Mouse (Mus musculus): ENCODE data around the gene Rin2. TPM values are rescaled to one million over a fixed set of nuclear protein-coding genes. Genes with fewer than 3 reads are reported as not detected.

Rin2 gene
- polyA plus RNA-seq, 1 experiment, result 8.2 TPM

DNA sequence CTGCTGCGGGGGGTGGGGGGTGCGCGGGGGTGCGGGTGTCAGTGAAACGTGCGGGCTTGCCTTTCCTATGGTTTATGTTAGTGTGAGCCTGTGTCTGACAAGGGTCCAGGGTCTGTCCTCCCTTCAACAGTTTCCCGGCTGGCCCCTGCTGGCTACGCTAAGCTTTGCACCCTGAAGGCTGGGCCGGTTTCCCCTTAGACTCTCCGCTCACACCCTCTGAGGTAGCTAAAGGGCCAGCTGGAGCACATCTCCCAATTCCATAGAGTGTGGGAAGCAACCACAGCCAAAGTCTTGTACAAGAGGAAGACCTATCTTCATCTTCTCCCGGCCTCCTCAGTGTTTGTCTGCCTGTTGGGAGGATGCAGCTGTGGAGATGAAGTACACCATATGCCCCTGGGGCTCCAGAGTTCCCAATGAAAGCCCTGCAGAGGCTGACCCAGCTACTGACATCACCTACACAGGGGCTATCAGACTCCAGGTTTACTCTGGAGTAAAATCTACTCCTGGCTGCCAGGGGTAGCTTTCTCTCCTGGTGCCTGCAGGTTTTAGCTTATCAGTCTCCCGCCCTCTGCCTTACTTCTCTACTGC is 19.5 kb upstream of the Rin2 start:
- no peaks in the 10 kb centered on the region for H3K36me3 ChIP-seq (ENCODE audit: control insufficient read depth, insufficient read depth, low read length, poor library complexity, severe bottlenecking)
- no peak overlapping the region; the same call in 1 of the 2 replicates for H3K9ac ChIP-seq (ENCODE audit: low read depth, poor library complexity, severe bottlenecking)
- no peaks in the 10 kb centered on the region for H3K27me3 ChIP-seq (ENCODE audit: control insufficient read depth, insufficient read depth, low read length, poor library complexity, severe bottlenecking)
- H3K27ac ChIP-seq (ENCODE audit: insufficient read depth, low read length), result 0 out of 2 replicates have a peak overlapping the region, but pooled peaks have one; percentile 13
- H3K4me3 ChIP-seq (ENCODE audit: low read depth, low read length), result no peak overlapping the region
- no peaks in the 10 kb centered on the region for H3K4me1 ChIP-seq (ENCODE audit: control insufficient read depth, insufficient read depth, low read length)
- no peaks in the 10 kb centered on the region for H3K9me3 ChIP-seq (replicated peaks; ENCODE audit: control insufficient read depth, insufficient read depth, low read length, poor library complexity, severe bottlenecking)
- TF ChIP-seq POLR2A (IDR thresholded peaks at IDR 0.05; ENCODE audit: insufficient read depth, low read length) (no peak), CTCF (IDR thresholded peaks at IDR 0.05; ENCODE audit: low read depth, low read length) (peak; percentile 9)

DNA sequence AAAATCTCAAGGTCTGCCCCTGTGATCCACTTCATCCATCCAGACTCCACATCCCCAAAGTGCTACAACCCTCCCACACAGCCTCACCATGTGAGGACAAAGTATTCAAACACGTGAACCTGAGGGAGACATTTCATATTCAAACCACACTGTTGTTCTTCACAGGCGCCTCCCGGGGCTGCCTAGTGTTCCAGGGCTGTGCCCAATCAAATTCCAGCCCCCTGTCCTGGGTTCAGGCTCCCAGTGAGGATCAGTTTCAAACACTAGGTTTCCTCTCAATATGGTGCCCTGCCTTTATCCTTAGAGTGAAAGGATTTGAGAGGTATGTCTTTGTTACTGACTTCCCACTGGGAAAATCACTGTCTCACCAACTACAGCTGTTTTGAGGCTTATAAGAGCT is 18.9 kb upstream of the Rin2 start:
- H3K9ac ChIP-seq (ENCODE audit: low read depth, poor library complexity, severe bottlenecking), result no peak overlapping the region
- H3K4me1 ChIP-seq (ENCODE audit: control insufficient read depth, insufficient read depth, low read length), result no peaks in the 10 kb centered on the region
- no peaks in the 10 kb centered on the region for H3K36me3 ChIP-seq (ENCODE audit: control insufficient read depth, insufficient read depth, low read length, poor library complexity, severe bottlenecking)
- no peaks in the 10 kb centered on the region for H3K9me3 ChIP-seq (replicated peaks; ENCODE audit: control insufficient read depth, insufficient read depth, low read length, poor library complexity, severe bottlenecking)
- no peak overlapping the region for H3K27ac ChIP-seq (ENCODE audit: insufficient read depth, low read length)
- TF ChIP-seq CTCF (IDR thresholded peaks at IDR 0.05; ENCODE audit: low read depth, low read length) (no peak), EP300 (IDR thresholded peaks at IDR 0.05; ENCODE audit: insufficient read depth, low read depth, low read length) (no peak)
- no peaks in the 10 kb centered on the region for H3K27me3 ChIP-seq (ENCODE audit: control insufficient read depth, insufficient read depth, low read length, poor library complexity, severe bottlenecking)
- no peak overlapping the region for H3K4me3 ChIP-seq (ENCODE audit: low read depth, low read length)

- Histone ChIP-seq H3K27ac (ENCODE audit: insufficient read depth, low read length) (no peak overlapping the region), H3K9me3 (replicated peaks; ENCODE audit: control insufficient read depth, insufficient read depth, low read length, poor library complexity, severe bottlenecking) (no peaks in the 10 kb centered on the region), H3K4me3 (ENCODE audit: low read depth, low read length) (no peak overlapping the region), H3K4me1 (ENCODE audit: control insufficient read depth, insufficient read depth, low read length) (no peaks in the 10 kb centered on the region), H3K9ac (ENCODE audit: low read depth, poor library complexity, severe bottlenecking) (no peak overlapping the region), H3K27me3 (ENCODE audit: control insufficient read depth, insufficient read depth, low read length, poor library complexity, severe bottlenecking) (no peaks in the 10 kb centered on the region), H3K36me3 (ENCODE audit: control insufficient read depth, insufficient read depth, low read length, poor library complexity, severe bottlenecking) (no peaks in the 10 kb centered on the region)
- TF ChIP-seq CTCF (IDR thresholded peaks at IDR 0.05; ENCODE audit: low read depth, low read length) (no peak), EP300 (IDR thresholded peaks at IDR 0.05; ENCODE audit: insufficient read depth, low read depth, low read length) (no peak), POLR2A (IDR thresholded peaks at IDR 0.05; ENCODE audit: insufficient read depth, low read length) (no peak)
Measured at GRCm38 (mm10) chr2:145656716-145657115, 18.3 kb upstream of the Rin2 start.

GRCm38 (mm10) chr2:145661242-145661641 is 13.8 kb upstream of the Rin2 start:
- Histone ChIP-seq H3K4me3 (ENCODE audit: low read depth, low read length) (no peak overlapping the region), H3K36me3 (ENCODE audit: control insufficient read depth, insufficient read depth, low read length, poor library complexity, severe bottlenecking) (no peaks in the 10 kb centered on the region), H3K27ac (ENCODE audit: insufficient read depth, low read length) (no peak overlapping the region), H3K9ac (ENCODE audit: low read depth, poor library complexity, severe bottlenecking) (no peak overlapping the region), H3K27me3 (ENCODE audit: control insufficient read depth, insufficient read depth, low read length, poor library complexity, severe bottlenecking) (no peaks in the 10 kb centered on the region), H3K9me3 (replicated peaks; ENCODE audit: control insufficient read depth, insufficient read depth, low read length, poor library complexity, severe bottlenecking) (peaks cover 5% of the 10 kb centered on the region), H3K4me1 (ENCODE audit: control insufficient read depth, insufficient read depth, low read length) (no peaks in the 10 kb centered on the region)
- TF ChIP-seq CTCF (IDR thresholded peaks at IDR 0.05; ENCODE audit: low read depth, low read length), result no peak
- no peak for TF ChIP-seq EP300 (IDR thresholded peaks at IDR 0.05; ENCODE audit: insufficient read depth, low read depth, low read length)
- no peak for TF ChIP-seq POLR2A (IDR thresholded peaks at IDR 0.05; ENCODE audit: insufficient read depth, low read length)

- Histone ChIP-seq H3K36me3 (ENCODE audit: control insufficient read depth, insufficient read depth, low read length, poor library complexity, severe bottlenecking) (no peaks in the 10 kb centered on the region), H3K4me1 (ENCODE audit: control insufficient read depth, insufficient read depth, low read length) (no peaks in the 10 kb centered on the region), H3K27me3 (ENCODE audit: control insufficient read depth, insufficient read depth, low read length, poor library complexity, severe bottlenecking) (no peaks in the 10 kb centered on the region), H3K9ac (ENCODE audit: low read depth, poor library complexity, severe bottlenecking) (no peak overlapping the region), H3K4me3 (ENCODE audit: low read depth, low read length) (no peak overlapping the region), H3K27ac (ENCODE audit: insufficient read depth, low read length) (no peak overlapping the region), H3K9me3 (replicated peaks; ENCODE audit: control insufficient read depth, insufficient read depth, low read length, poor library complexity, severe bottlenecking) (peaks cover 5% of the 10 kb centered on the region)
- TF ChIP-seq CTCF (IDR thresholded peaks at IDR 0.05; ENCODE audit: low read depth, low read length), result no peak
- no peak for TF ChIP-seq POLR2A (IDR thresholded peaks at IDR 0.05; ENCODE audit: insufficient read depth, low read length)
- TF ChIP-seq EP300 (IDR thresholded peaks at IDR 0.05; ENCODE audit: insufficient read depth, low read depth, low read length), result no peak
Measured at GRCm38 (mm10) chr2:145663899-145664298, 11.1 kb upstream of the Rin2 start.

- no peak overlapping the region for H3K9ac ChIP-seq (ENCODE audit: low read depth, poor library complexity, severe bottlenecking)
- no peaks in the 10 kb centered on the region for H3K4me1 ChIP-seq (ENCODE audit: control insufficient read depth, insufficient read depth, low read length)
- no peaks in the 10 kb centered on the region for H3K27me3 ChIP-seq (ENCODE audit: control insufficient read depth, insufficient read depth, low read length, poor library complexity, severe bottlenecking)
- no peak overlapping the region for H3K4me3 ChIP-seq (ENCODE audit: low read depth, low read length)
- TF ChIP-seq CTCF (IDR thresholded peaks at IDR 0.05; ENCODE audit: low read depth, low read length) (no peak), EP300 (IDR thresholded peaks at IDR 0.05; ENCODE audit: insufficient read depth, low read depth, low read length) (no peak), POLR2A (IDR thresholded peaks at IDR 0.05; ENCODE audit: insufficient read depth, low read length) (no peak)
- H3K36me3 ChIP-seq (ENCODE audit: control insufficient read depth, insufficient read depth, low read length, poor library complexity, severe bottlenecking), result no peaks in the 10 kb centered on the region
- H3K9me3 ChIP-seq (replicated peaks; ENCODE audit: control insufficient read depth, insufficient read depth, low read length, poor library complexity, severe bottlenecking), result peaks cover 5% of the 10 kb centered on the region
- H3K27ac ChIP-seq (ENCODE audit: insufficient read depth, low read length), result no peak overlapping the region
Measured at GRCm38 (mm10) chr2:145664311-145664710, 10.7 kb upstream of the Rin2 start.

All from ES-Bruce4 (cell line).